Mouse (Mus musculus): ENCODE measurements around the gene Calu.

DNA sequence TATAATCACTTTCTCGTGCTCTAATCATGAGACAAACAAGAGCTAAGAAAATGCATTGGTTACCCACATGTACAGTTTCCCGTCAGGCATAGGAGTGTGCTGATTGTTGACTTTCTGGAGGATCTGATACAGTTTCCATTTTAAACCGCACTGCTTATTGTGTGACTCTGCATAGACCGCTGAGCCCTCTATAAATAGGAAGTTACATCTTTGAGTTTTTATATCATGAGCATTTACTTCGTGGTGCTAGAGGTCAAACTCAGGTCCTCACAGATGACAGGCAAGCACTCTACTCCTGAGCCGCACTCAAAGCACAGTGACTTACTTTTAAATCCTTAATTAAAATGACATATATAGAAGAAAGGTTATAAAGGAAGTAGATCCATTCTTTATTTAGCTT is 12.3 kb downstream of the Calu start:
- TF ChIP-seq CTCF (IDR thresholded peaks at IDR 0.05; ENCODE audit: borderline replicate concordance, control insufficient read depth, extremely low read depth, insufficient read depth, low read length, poor library complexity) (no peak), POLR2A (IDR thresholded peaks at IDR 0.05; ENCODE audit: control insufficient read depth, extremely low read depth, insufficient read depth, low read length, poor library complexity) (no peak)
